Mouse (Mus musculus) R1 (cell line): Measurements from ENCODE around the gene Tm2d3.

Source experiments
- DNase-seq: peaks from one replicate; pipeline ENCODE4 v3.0.0-alpha.2; 2018; ENCODE audit warnings: low read depth, low spot score

Tm2d3 gene

GRCm38 (mm10) chr7:65704818-65705242 lies 13.9 kb downstream of the Tm2d3 start:
- DNase-seq, result peak; percentile 78

GRCm38 (mm10) chr7:65708506-65708905 lies 17.5 kb downstream of the Tm2d3 start:
- DNase-seq, result peak; percentile 54

- DNase-seq, result peak; percentile 85
These were observed 19.3 kb downstream of the Tm2d3 start for GRCm38 (mm10) chr7:65710301-65710700.

- DNase-seq, result no peak
These were observed 22.8 kb downstream of the Tm2d3 start for GRCm38 (mm10) chr7:65713782-65714181.

- no peak for DNase-seq
These were observed 23.3 kb downstream of the Tm2d3 start for GRCm38 (mm10) chr7:65714304-65714703.

GRCm38 (mm10) chr7:65734024-65734423 lies 43.1 kb downstream of the Tm2d3 start:
- DNase-seq, result peak; percentile 27

GRCm38 (mm10) chr7:65735261-65735660 lies 44.3 kb downstream of the Tm2d3 start:
- DNase-seq, result no peak

GRCm38 (mm10) chr7:65737286-65738040 lies 46.5 kb downstream of the Tm2d3 start:
- DNase-seq, result peak; percentile 14

- DNase-seq, result no peak
These were observed 51.9 kb downstream of the Tm2d3 start for GRCm38 (mm10) chr7:65742857-65743256.

GRCm38 (mm10) chr7:65747990-65748955 lies 57.3 kb downstream of the Tm2d3 start:
- DNase-seq, result no peak
